Mouse (Mus musculus) bone marrow, adult 2 months (tissue): ENCODE data around the gene Atp2c1. TPM values are rescaled to one million over a fixed set of nuclear protein-coding genes. Genes with fewer than 3 reads are reported as not detected.

Experiments
- H3K27ac ChIP-seq: fragments of 200-500 bp; 2 replicates; pipeline ENCODE4 v1.5.1; 2012; ENCODE audit warnings: low read depth, mild to moderate bottlenecking, control low read depth, inconsistent platforms, low read length; ENCODE audit not compliant: control insufficient read depth, poor library complexity, insufficient read depth
- H3K4me1 ChIP-seq: fragments of 200-500 bp; 2 replicates; pipeline ENCODE4 v1.6.1; 2011; ENCODE audit warnings: low read length; ENCODE audit not compliant: control insufficient read depth, insufficient read depth
- H3K4me3 ChIP-seq: fragments of 200-500 bp; replicated peaks from 2 replicates; pipeline ENCODE3; 2011; ENCODE audit warnings: mild to moderate bottlenecking, low read depth, low read length, control low read depth; ENCODE audit not compliant: control insufficient read depth
- CTCF ChIP-seq: fragments of 200-500 bp; IDR thresholded peaks from 2 replicates; pipeline ENCODE4 v1.5.1; 2011; ENCODE audit warnings: low read length, control low read depth; ENCODE audit not compliant: control insufficient read depth, insufficient read depth
- POLR2A ChIP-seq: fragments of 200-500 bp; IDR thresholded peaks from 2 replicates; pipeline ENCODE4 v1.6.1; 2011; ENCODE audit warnings: low read depth, mild to moderate bottlenecking, control low read depth, low read length, borderline replicate concordance; ENCODE audit not compliant: control insufficient read depth
- WGBS: fragments of 180-500 bp; shearing (Covaris S2); methylation state at CpG from one replicate; pipeline ENCODE4 v1.1.7; 2018; 5-methylcytosine and 5-hydroxymethylcytosine counted together
- polyA plus RNA-seq: library from polyadenylated mRNA; stranded (reverse); fragments of >200 nt; gene quantifications from 2 replicates; pipeline ENCODE4 v1.2.4, GENCODE M21; 2011; ENCODE audit warnings: low replicate concordance; ENCODE audit not compliant: missing spikeins, insufficient read depth, insufficient read length

Gene Atp2c1
- polyA plus RNA-seq, 1 experiment = 35.5 TPM

GRCm38 (mm10) chr9:105537473-105537872 lies 10.4 kb upstream of the Atp2c1 start:
- no peak overlapping the region for H3K27ac ChIP-seq
- 71% methylated on average over 8 of the region's 8 CpGs for WGBS
- TF ChIP-seq CTCF (no peak), POLR2A (no peak)

GRCm38 (mm10) chr9:105536877-105537276 lies 9.8 kb upstream of the Atp2c1 start:
- 71% methylated on average over 10 of the region's 10 CpGs for WGBS
- TF ChIP-seq CTCF (no peak), POLR2A (no peak)
- Histone ChIP-seq H3K4me1 (no peaks in the 10 kb centered on the region), H3K27ac (no peak overlapping the region), H3K4me3 (no peak overlapping the region)

More at GRCm38 (mm10) chr9:105537473-105537872, 10.4 kb upstream of the Atp2c1 start:
- Histone ChIP-seq H3K4me1 (no peaks in the 10 kb centered on the region), H3K4me3 (no peak overlapping the region)

- H3K27ac ChIP-seq = no peak overlapping the region
- H3K4me3 ChIP-seq = no peak overlapping the region
- 87% methylated on average over 4 of the region's 4 CpGs for WGBS
- H3K4me1 ChIP-seq = no peaks in the 10 kb centered on the region; the same call in 1 of the 2 replicates
- TF ChIP-seq CTCF (no peak), POLR2A (no peak)
Observed at GRCm38 (mm10) chr9:105525355-105525754, 1.8 kb downstream of the Atp2c1 start.

- TF ChIP-seq POLR2A = no peak
- no peak for TF ChIP-seq CTCF
- WGBS = 57% methylated on average over 2 of the region's 2 CpGs
- H3K27ac ChIP-seq = no peak overlapping the region
Observed at GRCm38 (mm10) chr9:105523038-105523437, 4.1 kb downstream of the Atp2c1 start.

GRCm38 (mm10) chr9:105522063-105522462 lies 5.1 kb downstream of the Atp2c1 start:
- peak overlapping the region; percentile 15; the same call in 1 of the 2 replicates for H3K27ac ChIP-seq
- 10% methylated on average over 3 of the region's 3 CpGs for whole genome bisulfite sequencing
- no peak for TF ChIP-seq POLR2A
- no peak for TF ChIP-seq CTCF
- no peak overlapping the region for H3K4me3 ChIP-seq
- no peaks in the 10 kb centered on the region; the same call in 1 of the 2 replicates for H3K4me1 ChIP-seq

More at GRCm38 (mm10) chr9:105523038-105523437, 4.1 kb downstream of the Atp2c1 start:
- H3K4me1 ChIP-seq = no peaks in the 10 kb centered on the region; the same call in 1 of the 2 replicates
- H3K4me3 ChIP-seq = no peak overlapping the region

- no peak overlapping the region for H3K27ac ChIP-seq
- no peaks in the 10 kb centered on the region; the same call in 1 of the 2 replicates for H3K4me1 ChIP-seq
- no peak for TF ChIP-seq POLR2A
- TF ChIP-seq CTCF = no peak
- peak overlapping the region; percentile 46 for H3K4me3 ChIP-seq
- 8% methylated on average over 24 of the region's 24 CpGs for WGBS
Observed at GRCm38 (mm10) chr9:105520776-105521552, 6.2 kb downstream of the Atp2c1 start.

GRCm38 (mm10) chr9:105519278-105519883 lies 7.7 kb downstream of the Atp2c1 start:
- no peak overlapping the region for H3K27ac ChIP-seq
- 25% methylated on average over 6 of the region's 6 CpGs for WGBS
- H3K4me1 ChIP-seq = no peaks in the 10 kb centered on the region; the same call in 1 of the 2 replicates
- TF ChIP-seq CTCF (no peak), POLR2A (no peak)
- no peak overlapping the region for H3K4me3 ChIP-seq

GRCm38 (mm10) chr9:105503690-105504089 lies 23.4 kb downstream of the Atp2c1 start:
- Histone ChIP-seq H3K4me3 (no peak overlapping the region), H3K4me1 (peaks cover 1% of the 10 kb centered on the region; the same call in 1 of the 2 replicates), H3K27ac (no peak overlapping the region)
- 81% methylated on average over 5 of the region's 5 CpGs for WGBS
- TF ChIP-seq POLR2A (no peak), CTCF (no peak)
